Mouse (Mus musculus) monocyte, adult 2 months (primary cell): ENCODE measurements around the gene Herc2.
"Not testable (repeated sequence)": the region's sequence is repeated elsewhere in the genome, so short reads cannot be mapped to it uniquely, and the experiment has no call there.

Experiments used
- DNase-seq, 2 experiments: peaks; one replicate each; pipeline ENCODE4 v3.0.0; 2022; ENCODE audit warnings: low spot score in 2 of 2, low read depth in 1 of 2

Gene Herc2

GRCm38 (mm10) chr7:56049831-56050321, at the start of gene Herc2:
Herc2 (plus strand) TSS chr7:56050196.
- DNase-seq: peak; percentile 94 to 97

- DNase-seq: no peak
Measured at GRCm38 (mm10) chr7:56010318-56011017, 39.5 kb upstream of the Herc2 start.

- DNase-seq: no peak
Measured at GRCm38 (mm10) chr7:56011018-56011333, 39.0 kb upstream of the Herc2 start.

GRCm38 (mm10) chr7:56013261-56014001, 36.6 kb upstream of the Herc2 start:
- no peak for DNase-seq

- not testable (repeated sequence) for DNase-seq
Measured at GRCm38 (mm10) chr7:56014002-56014702, 35.8 kb upstream of the Herc2 start.

GRCm38 (mm10) chr7:56015172-56015571, 34.8 kb upstream of the Herc2 start:
- no peak for DNase-seq

- no peak for DNase-seq
Measured at GRCm38 (mm10) chr7:56015837-56016236, 34.2 kb upstream of the Herc2 start.

GRCm38 (mm10) chr7:56017761-56018160, 32.2 kb upstream of the Herc2 start:
- DNase-seq: no peak

GRCm38 (mm10) chr7:56018446-56018971, 31.5 kb upstream of the Herc2 start:
- no peak for DNase-seq

- DNase-seq: no peak
Measured at GRCm38 (mm10) chr7:56018972-56019929, 30.7 kb upstream of the Herc2 start.

GRCm38 (mm10) chr7:56019930-56020253, 30.1 kb upstream of the Herc2 start, which contains the start of gene Nipa1:
Nipa1 (minus strand) TSS chr7:56019954.
- no peak for DNase-seq

- no peak for DNase-seq
Measured at GRCm38 (mm10) chr7:56023586-56023985, 26.4 kb upstream of the Herc2 start.

- DNase-seq: peak; percentile 26 to 29
Measured at GRCm38 (mm10) chr7:56042353-56042752, 7.6 kb upstream of the Herc2 start.

GRCm38 (mm10) chr7:56043577-56044266, 6.3 kb upstream of the Herc2 start:
- no peak for DNase-seq

GRCm38 (mm10) chr7:56044267-56044629, 5.7 kb upstream of the Herc2 start:
- no peak for DNase-seq

- no peak for DNase-seq
Measured at GRCm38 (mm10) chr7:56047178-56047577, 2.8 kb upstream of the Herc2 start.

- no peak for DNase-seq
Measured at GRCm38 (mm10) chr7:56050487-56050911, 503 bp downstream of the Herc2 start.

GRCm38 (mm10) chr7:56052996-56053395, 3.0 kb downstream of the Herc2 start:
- DNase-seq: no peak

- DNase-seq: no peak
Measured at GRCm38 (mm10) chr7:56055338-56055737, 5.3 kb downstream of the Herc2 start.

GRCm38 (mm10) chr7:56064876-56065275, 14.9 kb downstream of the Herc2 start:
- DNase-seq: no peak
